Mouse (Mus musculus) liver, postnatal 0 days (tissue): ENCODE results near the gene Nrxn1. TPM values are rescaled to one million over a fixed set of nuclear protein-coding genes. Genes with fewer than 3 reads are reported as not detected.
"Not testable (repeated sequence)": the region's sequence is repeated elsewhere in the genome, so short reads cannot be mapped to it uniquely, and the experiment has no call there.

Experiments
- ATAC-seq: fragments of 200-750 bp; cut with Nextera tagmentation; 2 replicates; pipeline ENCODE4 v1.8.0; 2017; ENCODE audit warnings: mild to moderate bottlenecking, moderate library complexity
- DNase-seq: peaks from one replicate; pipeline ENCODE4 v3.0.0-alpha.2; 2016
- H3K27ac ChIP-seq: fragments of 300-500 bp; sonication (generic); 2 replicates; pipeline ENCODE4 v1.5.1; 2014; ENCODE audit warnings: antibody characterized with exemption, moderate library complexity, mild to moderate bottlenecking, low read depth
- H3K27me3 ChIP-seq: fragments of 300-500 bp; sonication (generic); 2 replicates; pipeline ENCODE4 v1.6.1; 2014; ENCODE audit warnings: low read length, control low read depth, mixed read lengths; ENCODE audit not compliant: insufficient read depth
- H3K36me3 ChIP-seq: fragments of 300-500 bp; sonication (generic); replicated peaks from 2 replicates; pipeline ENCODE4 v1.6.1; 2014; ENCODE audit warnings: mild to moderate bottlenecking, control low read depth, low read length, moderate library complexity, mixed read lengths; ENCODE audit not compliant: insufficient read depth
- H3K4me1 ChIP-seq: fragments of 300-500 bp; sonication (generic); 2 replicates; pipeline ENCODE4 v1.6.1; 2014; ENCODE audit warnings: antibody characterized with exemption, mild to moderate bottlenecking, control low read depth; ENCODE audit not compliant: insufficient read depth
- H3K4me2 ChIP-seq: fragments of 300-500 bp; sonication (generic); 2 replicates; pipeline ENCODE4 v1.6.1; 2014; ENCODE audit warnings: low read depth, mild to moderate bottlenecking, low read length, moderate library complexity, mixed read lengths
- H3K4me3 ChIP-seq: fragments of 300-500 bp; sonication (generic); 2 replicates; pipeline ENCODE4 v1.5.1; 2014; ENCODE audit warnings: low read depth, low read length
- H3K9ac ChIP-seq: fragments of 300-500 bp; sonication (generic); replicated peaks from 2 replicates; pipeline ENCODE4 v1.6.1; 2014; ENCODE audit warnings: mild to moderate bottlenecking, moderate library complexity
- H3K9me3 ChIP-seq: fragments of 300-500 bp; sonication (generic); 2 replicates; pipeline ENCODE4 v1.6.1; 2016; ENCODE audit warnings: mild to moderate bottlenecking, control low read depth, low read length, mixed read lengths
- CTCF ChIP-seq: sonication (generic); IDR thresholded peaks from 2 replicates; pipeline ENCODE4 v1.5.1; 2016; ENCODE audit warnings: antibody characterized with exemption, low read depth
- EP300 ChIP-seq: IDR thresholded peaks from 2 replicates; pipeline ENCODE4 v1.6.1; 2016; ENCODE audit warnings: antibody characterized with exemption, low read depth, mild to moderate bottlenecking
- WGBS: fragments of 180-500 bp; shearing (Covaris S2); extraction: QIAGEN DNeasy Blood & Tissue Kit; methylation state at CpG from one replicate; pipeline ENCODE4 v1.1.7; 2014; ENCODE audit not compliant: insufficient replicate concordance; 5-methylcytosine and 5-hydroxymethylcytosine counted together
- polyA plus RNA-seq: library from polyadenylated mRNA; unstranded; fragments of >200 nt; fragmentation: Nextera tagmentation; extraction: Ambion mirVana; gene quantifications from 2 replicates; pipeline ENCODE4 v1.2.1, GENCODE M21; 2015

The Nrxn1 gene
- polyA plus RNA-seq, 1 experiment from 2014 or later: 0.41 TPM

DNA sequence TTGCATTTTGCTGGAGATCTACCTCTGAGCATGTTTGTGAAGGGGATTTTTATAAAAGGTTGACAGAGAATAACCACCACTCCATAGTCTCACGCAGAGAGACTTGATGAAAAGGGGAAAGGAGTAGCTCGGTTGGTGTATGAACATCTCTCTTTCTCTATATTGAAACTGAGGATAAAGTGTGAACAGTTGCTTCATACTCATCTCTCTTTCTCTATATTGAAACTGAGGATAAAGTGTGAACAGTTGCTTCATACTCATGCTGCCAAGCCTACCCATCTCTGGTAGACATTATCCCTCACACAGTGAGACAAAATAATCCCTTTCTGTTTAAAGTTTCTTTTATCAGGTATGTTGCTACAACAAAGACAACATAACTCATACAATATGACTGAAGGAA lies 854.4 kb downstream of the Nrxn1 start:
- ATAC-seq (no peak), DNase-seq (no peak)
- Histone ChIP-seq H3K4me3 (no peak overlapping the region), H3K4me1 (no peaks in the 10 kb centered on the region), H3K4me2 (no peak overlapping the region), H3K36me3 (no peaks in the 10 kb centered on the region), H3K27me3 (no peaks in the 10 kb centered on the region), H3K9me3 (no peaks in the 10 kb centered on the region), H3K27ac (no peak overlapping the region), H3K9ac (no peak overlapping the region)
- no peak for TF ChIP-seq EP300
- no peak for TF ChIP-seq CTCF
- WGBS: 78% methylated on average over 2 of the region's 2 CpGs

DNA sequence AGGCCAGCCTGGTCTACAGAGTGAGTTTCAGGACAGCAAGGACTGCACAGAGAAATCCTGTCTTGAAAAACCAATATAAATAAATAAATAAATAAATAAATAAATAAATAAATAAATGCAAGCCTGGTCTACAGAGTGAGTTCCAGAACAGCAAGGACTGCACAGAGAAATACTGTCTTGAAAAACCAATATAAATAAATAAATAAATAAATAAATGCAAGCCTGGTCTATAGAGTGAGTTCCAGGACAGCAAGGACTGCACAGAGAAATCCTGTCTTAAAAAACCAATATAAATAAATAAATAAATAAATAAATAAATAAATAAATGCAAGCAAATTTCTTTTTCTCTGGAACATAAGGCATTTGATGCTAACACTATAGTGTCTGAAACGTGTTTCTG lies 857.2 kb downstream of the Nrxn1 start:
- WGBS: 77% methylated on average over 1 of the region's 1 CpGs
- not testable (repeated sequence) for DNase-seq, ATAC-seq, H3K4me1 ChIP-seq, H3K4me3 ChIP-seq, H3K27me3 ChIP-seq, H3K27ac ChIP-seq, H3K9ac ChIP-seq, H3K9me3 ChIP-seq, H3K36me3 ChIP-seq, H3K4me2 ChIP-seq

DNA sequence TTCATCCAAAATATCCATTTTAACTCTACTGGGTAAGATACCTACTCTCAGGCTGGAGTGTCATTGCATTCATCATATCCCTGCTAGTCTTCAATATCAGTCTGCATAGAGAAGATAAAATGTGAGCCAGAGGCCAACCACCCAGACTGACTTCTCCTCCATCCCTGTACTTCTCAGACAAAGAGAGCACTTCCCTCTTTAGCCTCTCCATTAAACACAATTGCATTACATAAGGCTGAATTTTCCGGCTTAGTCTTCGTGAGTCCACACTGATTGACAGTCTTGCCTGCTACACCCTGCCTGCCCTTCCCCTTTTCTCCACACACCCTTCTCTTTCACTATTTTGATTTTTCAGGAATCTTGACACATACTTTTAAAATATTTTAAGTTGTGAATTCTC lies 858.1 kb downstream of the Nrxn1 start:
- Histone ChIP-seq H3K4me2 (no peak overlapping the region), H3K27ac (no peak overlapping the region), H3K9ac (no peak overlapping the region), H3K4me1 (no peaks in the 10 kb centered on the region), H3K27me3 (no peaks in the 10 kb centered on the region), H3K36me3 (no peaks in the 10 kb centered on the region), H3K9me3 (no peaks in the 10 kb centered on the region), H3K4me3 (no peak overlapping the region)
- ATAC-seq (no peak), DNase-seq (no peak)
- TF ChIP-seq CTCF (no peak), EP300 (no peak)
- 49% methylated on average over 2 of the region's 2 CpGs for WGBS

DNA sequence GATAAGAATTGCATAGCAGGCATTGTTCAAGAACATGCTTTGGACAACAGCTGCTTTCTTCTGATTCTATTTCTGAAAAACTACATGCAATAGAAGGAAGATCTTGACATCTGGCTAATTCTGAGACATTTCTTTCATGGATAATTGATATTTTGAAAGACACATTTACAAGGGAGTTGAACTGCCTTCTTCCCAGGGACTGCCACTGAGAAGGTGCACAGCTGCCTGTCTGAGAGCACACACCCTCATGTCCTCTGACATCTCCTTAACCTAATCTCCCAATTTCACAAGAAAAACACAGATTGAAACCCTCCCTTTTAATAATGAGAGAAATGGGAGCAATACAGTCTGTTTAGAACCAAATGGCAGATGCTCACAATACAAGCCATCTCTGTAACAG lies 884.3 kb downstream of the Nrxn1 start:
- Histone ChIP-seq H3K9me3 (no peaks in the 10 kb centered on the region), H3K27ac (no peak overlapping the region), H3K9ac (no peak overlapping the region), H3K27me3 (no peaks in the 10 kb centered on the region), H3K4me2 (no peak overlapping the region), H3K36me3 (no peaks in the 10 kb centered on the region), H3K4me3 (no peak overlapping the region), H3K4me1 (no peaks in the 10 kb centered on the region)
- TF ChIP-seq CTCF: no peak
- TF ChIP-seq EP300: no peak
- ATAC-seq: no peak
- no peak for DNase-seq

DNA sequence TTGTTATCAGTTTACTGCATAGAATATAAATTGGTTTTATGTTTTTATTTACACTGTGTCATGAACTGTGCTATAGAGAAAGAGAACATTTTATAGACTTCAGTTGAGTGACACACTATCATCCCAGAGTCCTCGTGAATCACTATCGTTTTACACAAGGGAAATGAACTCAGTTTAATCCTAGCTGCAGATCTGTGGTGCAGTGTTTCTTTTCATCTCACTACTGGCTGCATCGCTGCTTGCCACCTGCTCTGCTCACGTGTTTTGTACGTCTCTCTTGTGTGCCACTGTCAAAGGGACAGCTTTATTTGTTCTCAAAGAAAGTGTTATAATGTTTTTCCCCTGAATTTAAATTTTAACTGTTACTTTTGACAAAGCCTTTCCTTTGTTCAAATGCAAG lies 885.3 kb downstream of the Nrxn1 start:
- no peaks in the 10 kb centered on the region for H3K27me3 ChIP-seq
- DNase-seq (no peak), ATAC-seq (no peak)
- no peak overlapping the region for H3K27ac ChIP-seq
- no peak overlapping the region for H3K4me2 ChIP-seq
- no peaks in the 10 kb centered on the region for H3K9me3 ChIP-seq
- H3K9ac ChIP-seq: no peak overlapping the region
- H3K36me3 ChIP-seq: no peaks in the 10 kb centered on the region
- H3K4me1 ChIP-seq: no peaks in the 10 kb centered on the region
- 80% methylated on average over 5 of the region's 5 CpGs for WGBS
- TF ChIP-seq EP300 (no peak), CTCF (no peak)
- no peak overlapping the region for H3K4me3 ChIP-seq

DNA sequence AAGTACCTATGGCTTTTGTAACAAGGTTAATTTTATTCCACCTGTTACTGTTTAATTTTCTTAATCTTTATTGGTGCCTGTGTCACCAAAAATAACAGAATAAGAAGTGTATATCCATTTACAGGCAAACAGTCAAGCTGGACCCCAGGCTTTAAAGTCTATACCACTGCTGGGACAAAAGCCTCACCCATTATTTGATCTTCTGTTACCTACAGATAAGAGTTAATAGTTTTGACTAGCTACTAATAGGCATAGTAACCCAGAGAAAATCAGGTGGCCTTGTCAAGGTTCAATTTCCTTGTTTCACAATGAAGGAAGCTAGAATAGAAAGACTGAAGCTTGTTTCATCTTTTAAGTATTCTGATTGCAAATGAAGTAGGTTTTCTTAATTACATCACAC lies 888.9 kb downstream of the Nrxn1 start:
- no peak overlapping the region for H3K9ac ChIP-seq
- no peak for ATAC-seq
- no peak overlapping the region for H3K4me3 ChIP-seq
- H3K36me3 ChIP-seq: no peaks in the 10 kb centered on the region
- no peaks in the 10 kb centered on the region for H3K9me3 ChIP-seq
- H3K4me2 ChIP-seq: no peak overlapping the region
- H3K27ac ChIP-seq: no peak overlapping the region
- H3K4me1 ChIP-seq: no peaks in the 10 kb centered on the region
- H3K27me3 ChIP-seq: no peaks in the 10 kb centered on the region
- no peak for DNase-seq
- no peak for TF ChIP-seq CTCF
- no peak for TF ChIP-seq EP300

DNA sequence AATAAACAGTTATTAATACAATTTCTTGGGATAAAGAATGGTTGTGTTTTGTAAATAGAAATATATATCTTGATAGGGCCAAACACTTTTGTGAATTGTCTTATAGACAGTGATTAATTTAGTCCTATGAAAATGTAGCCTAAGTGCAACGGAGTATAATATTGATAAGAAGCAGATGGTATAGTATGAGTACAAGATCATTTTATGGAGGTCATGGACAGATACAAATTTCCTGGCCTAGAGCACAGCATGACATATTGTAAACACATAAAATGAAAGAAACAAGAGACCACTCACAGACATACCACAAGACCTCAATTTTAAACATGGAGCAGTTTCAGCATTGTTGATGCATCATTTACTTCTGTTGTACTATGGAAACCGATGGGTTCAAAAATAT lies 890.1 kb downstream of the Nrxn1 start:
- ATAC-seq (no peak), DNase-seq (no peak)
- Histone ChIP-seq H3K27ac (no peak overlapping the region), H3K9me3 (no peaks in the 10 kb centered on the region), H3K4me3 (no peak overlapping the region), H3K27me3 (no peaks in the 10 kb centered on the region), H3K9ac (no peak overlapping the region), H3K4me1 (no peaks in the 10 kb centered on the region), H3K4me2 (no peak overlapping the region), H3K36me3 (no peaks in the 10 kb centered on the region)
- 67% methylated on average over 2 of the region's 2 CpGs for WGBS
- no peak for TF ChIP-seq CTCF
- no peak for TF ChIP-seq EP300
